Mouse (Mus musculus) spleen, embryonic (tissue): ENCODE results near the gene Raly.

ENCODE experiments used
- CTCF ChIA-PET: fragments of 350-600 bp; sonication (Branson Sonifier 250); formaldehyde crosslinking; loops from one replicate; lab custom pipeline; 2022; lab: Charles Lee

Raly gene

DNA sequence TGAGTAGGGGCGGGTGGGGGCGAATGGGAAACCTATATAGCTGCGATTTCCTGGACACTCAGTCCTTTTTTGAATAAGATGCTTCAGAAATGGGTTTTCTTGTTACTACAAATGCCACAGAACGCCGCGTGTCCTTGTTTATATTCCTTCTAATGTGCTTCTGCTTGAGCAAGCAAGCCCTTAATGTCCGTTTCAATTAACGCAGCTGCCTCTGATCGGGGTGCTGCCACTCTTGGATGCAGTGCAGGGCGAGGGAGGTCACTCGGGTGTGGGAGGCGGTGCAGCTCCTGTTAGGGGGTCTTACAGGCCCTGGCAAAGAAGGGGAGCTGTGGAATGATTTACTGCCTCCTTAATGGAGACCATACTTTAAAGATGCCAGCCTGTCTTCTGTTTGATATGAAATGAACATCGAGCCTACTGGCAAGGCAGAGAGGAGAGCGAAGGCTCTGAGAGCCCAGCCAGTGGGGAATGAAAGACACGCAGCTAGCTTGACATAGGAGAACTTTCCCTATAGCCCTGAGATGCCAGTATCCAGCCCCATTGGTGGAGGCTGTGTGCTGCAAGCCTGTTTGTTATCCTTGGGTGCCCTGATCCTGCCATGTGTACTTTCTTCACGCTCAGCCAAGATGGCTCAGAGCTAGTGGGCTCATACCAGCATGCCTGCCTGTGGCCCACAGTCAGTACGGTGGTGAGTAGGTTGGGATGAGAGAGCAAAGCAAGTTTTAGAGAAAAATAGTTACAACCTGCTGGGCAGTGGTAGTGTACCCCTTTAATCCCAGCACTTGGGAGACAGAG, 7.8 kb upstream of the Raly start:
- CTCF ChIA-PET = interaction anchor here (0.6 kb wide), 1 partner anchor 33 kb away, joined by 6 read pairs; no protein-coding TSS in a partner anchor

DNA sequence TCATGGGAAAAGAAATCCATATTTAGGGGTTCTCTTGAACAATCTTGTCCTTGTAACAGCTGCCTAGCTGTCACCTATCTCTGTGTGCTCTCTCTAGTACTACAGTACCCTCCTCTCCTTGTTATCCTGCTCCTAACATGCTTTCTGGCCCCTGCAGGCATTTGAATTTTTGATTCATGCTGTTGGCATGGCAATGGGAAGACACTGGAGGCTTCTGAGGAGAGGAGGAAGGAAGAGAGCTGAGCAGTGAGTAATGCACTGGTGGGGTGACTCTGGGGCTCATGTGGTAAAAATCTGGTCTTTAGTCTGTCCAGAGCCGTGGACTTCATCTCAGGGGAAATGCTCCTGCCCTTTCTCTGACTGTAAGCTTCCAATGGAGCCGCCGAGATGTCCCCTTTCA, 5.6 kb upstream of the Raly start:
- CTCF ChIA-PET = no interaction called here

DNA sequence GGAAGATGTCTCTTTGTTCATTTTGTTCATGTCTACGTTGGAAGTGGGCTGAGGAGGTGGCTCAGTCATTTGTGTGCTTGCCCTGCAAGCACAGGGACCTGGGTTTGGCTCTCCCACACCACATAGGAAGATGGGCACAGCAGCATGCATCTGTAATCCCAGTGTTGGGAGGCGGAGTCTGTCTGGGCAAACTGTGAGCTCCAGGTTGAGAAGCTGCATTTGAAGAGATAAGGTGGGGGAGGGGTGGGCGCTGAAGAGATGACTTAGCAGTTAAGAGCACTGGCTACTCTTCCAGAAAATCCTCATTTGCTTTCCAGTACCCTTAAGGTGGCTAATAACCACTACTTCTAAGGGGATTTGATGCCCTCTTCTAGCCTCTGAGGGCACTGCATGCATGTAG, 4.7 kb upstream of the Raly start:
- CTCF ChIA-PET = no interaction called here

DNA sequence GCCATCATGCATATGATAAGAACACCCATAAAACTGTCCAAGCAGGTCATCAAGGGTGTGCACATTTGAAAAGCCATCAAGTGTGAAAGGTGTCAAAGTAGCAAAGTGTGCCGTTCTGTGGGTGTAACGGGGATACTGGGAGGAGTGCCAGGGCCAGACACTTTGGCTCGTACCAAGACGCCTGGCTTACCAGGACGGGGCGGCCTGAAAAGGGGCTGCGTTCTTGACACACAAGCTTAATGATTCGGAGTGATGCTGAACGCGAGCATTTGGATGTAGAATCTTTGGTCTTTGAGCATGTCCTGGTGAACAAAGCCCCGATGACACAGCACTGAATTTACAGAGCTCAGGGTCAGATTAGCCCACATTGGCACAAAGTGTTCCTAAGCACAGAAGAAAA, 4.1 kb upstream of the Raly start:
- CTCF ChIA-PET = no interaction called here

DNA sequence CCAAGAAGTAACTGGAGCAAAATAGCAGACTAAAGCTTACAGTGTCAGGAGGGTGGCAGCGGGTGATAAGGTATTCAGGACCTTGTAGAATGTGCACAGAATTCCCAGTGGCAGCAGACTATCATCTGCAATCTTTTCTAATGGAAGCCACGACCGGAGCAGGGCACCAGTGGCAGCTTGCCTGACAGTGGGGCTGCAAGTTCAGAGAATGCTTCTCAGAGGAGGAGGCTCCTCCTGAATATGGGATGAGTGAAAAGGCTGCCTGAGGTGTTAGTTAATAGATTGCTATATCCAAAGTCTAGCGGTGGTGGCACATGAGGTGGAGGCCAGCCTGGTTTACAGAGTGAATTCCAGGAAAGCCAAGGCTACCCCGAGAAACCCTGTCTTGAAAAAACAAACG, 1.5 kb upstream of the Raly start:
- CTCF ChIA-PET = interaction anchor here (0.6 kb wide), 1 partner anchor 62 kb away, joined by 7 read pairs; no protein-coding TSS in a partner anchor

DNA sequence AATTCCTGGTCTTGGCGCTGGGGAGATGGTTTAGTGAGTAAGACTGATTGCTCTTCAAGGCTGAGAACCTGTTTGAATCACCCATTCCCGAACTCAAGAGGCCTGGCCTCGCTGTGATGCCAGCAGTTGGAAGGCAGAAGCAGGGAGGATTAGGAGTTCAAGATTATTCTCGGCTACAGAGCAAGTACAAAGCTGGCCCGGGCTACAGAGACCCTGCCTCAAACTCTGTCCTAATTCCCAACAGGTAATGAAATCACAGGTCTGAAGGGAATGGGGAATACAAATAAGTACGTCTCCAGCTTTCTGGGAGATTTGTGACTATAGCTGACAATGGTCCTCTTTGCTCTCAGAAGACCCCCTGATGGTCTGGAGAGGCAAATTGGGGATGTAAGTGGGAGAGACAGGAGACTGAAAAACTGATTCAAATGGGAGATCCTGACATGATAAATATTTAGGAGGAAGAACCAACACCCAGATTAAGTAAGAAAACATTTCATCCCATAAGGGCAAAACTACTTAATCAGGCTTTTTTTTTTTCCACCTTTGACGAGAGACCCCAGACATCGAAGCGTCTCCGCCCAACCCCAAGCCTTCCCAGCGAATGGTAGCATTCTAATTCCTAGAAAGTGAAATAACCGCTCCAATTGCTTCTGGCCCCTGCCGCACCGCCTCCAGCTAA, 780 bp upstream of the Raly start:
- CTCF ChIA-PET = no interaction called here

DNA sequence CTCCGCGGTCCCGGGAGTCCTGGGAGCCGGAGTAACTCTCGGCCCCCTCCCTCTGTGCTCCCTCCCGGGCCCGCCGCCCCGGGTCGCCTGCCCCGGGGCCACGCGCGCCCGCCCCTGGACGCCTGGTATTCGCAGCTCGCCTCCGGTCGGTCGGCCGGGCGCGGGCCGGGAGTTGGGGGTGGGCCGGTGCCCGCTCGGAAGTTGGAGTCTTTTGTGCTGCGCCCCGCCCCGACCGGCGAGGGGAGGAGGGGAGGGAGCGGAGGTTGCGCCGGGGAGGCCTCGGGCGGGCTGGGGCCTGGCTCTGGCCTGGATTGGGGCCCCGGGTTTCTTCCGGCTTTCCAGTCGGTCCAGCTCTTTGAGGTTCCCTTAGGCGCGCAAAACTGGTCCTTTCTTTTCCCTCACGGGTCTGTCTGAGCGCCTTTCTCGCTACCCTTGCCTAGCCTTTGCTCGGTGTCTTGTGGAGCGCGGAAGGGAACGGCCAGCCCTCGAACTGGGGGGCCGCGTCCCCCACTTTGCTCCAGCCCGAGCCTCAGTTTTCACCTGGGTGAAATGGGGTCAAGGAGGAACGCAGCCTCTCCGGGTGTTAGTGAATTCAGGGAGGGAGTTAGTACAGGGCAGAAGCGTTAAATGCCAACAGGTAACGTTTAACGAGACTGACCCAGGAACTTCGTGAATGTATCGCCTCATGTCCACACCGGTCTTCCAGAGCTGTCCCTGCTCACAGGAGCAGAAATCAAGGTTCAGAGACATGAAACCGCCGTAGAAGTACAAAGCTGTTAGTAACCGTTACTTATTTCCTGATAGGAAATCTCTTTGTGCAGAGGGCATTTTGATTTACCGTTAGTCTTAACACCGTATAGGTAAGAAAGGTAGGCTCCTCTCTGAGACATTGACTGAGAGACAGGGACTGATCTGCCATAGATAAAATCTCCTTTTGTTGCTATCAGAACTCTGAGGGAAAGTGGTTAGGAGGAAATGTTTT, 1.1 kb downstream of the Raly start:
- CTCF ChIA-PET = no interaction called here

DNA sequence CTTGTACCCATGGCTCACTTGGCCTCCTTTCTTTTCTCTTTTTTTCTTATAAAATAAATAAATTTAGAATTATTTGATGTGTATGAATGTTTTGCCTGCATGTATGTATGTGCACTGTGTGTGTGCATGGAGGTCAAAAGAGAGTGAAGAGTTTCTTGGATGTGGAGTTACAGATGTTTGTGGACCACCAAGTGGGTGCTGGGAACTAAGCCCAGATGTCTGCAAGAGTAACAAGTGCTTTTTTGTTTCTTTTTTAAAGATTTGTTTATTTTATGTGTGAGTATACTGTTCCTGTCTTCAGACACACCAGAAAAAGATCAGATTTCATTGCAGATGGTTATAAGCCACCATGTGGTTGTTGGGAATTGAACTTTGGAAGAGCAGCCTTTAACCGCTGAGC, 12.5 kb downstream of the Raly start:
- CTCF ChIA-PET = no interaction called here

DNA sequence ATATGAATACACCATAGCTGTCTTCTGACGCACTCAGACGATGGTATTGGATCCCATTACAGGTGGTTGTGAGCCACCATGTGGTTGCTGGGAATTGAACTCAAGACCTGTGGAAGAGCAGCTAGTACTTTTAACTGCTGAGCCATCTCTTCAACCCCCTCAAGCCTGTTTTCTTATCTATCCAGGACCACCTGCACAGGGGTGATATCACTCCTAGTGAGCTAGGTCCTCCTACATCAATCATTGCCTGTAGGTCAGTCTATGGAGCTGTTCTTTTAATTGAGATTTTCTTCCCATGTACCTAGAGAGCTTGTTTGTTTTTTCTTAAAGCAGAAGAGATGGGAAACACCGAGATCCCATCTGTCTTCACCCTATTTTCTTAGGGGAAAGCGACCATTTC, 12.9 kb downstream of the Raly start:
- CTCF ChIA-PET = no interaction called here

DNA sequence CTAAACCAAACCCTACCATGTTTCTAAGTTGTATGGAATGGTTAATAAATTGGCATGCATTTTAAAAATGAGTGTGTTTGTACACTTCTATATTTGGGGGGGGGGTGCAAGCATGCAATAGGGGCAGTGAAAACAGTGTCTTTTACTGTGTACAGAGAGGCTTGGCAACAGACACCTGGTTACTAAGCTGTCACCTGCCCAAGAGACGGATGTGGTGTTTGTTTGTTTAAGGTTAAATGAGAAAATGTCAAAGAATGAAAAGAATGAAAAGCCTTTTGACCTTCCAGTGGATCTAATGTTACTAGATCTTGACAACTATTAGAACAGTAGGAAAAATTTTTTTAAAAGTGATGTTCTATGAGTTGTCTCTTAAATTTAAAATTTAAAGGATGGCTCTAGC, 16.8 kb downstream of the Raly start:
- CTCF ChIA-PET = interaction anchor here (0.6 to 1.0 kb wide), 2 partner anchors 13 to 34 kb away, joined by 3 to 4 read pairs; no protein-coding TSS in a partner anchor

DNA sequence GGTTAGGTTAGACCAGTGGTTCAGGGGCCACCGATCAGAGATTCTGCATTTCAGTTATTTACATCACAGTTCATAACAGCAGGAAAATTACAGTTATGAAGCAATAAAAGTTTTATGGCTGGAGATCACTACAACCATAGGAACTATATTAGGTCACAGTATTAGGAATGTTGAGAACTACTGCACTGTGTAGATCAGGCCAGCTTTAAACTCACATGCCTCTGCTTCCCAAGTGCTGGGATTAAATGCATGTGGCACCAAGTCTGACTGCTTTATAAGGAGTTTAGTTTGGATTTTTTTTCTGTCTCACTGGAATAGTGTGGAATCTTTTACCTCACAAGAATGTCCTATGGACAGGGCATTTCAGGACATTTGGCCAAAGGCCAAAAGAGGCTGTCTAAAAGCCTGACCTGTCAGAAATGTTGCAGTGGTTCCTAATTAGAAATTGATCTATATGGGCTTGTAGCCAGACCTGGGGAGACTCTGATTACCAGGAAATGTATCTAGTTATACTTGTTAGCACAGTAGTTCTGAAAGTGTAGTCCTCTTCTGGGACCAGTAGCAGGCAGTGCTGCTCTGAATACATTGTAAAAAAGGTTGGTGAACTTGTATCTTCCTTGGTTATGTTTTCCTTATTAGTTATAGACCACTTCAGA, 18.3 kb downstream of the Raly start:
- CTCF ChIA-PET = no interaction called here

DNA sequence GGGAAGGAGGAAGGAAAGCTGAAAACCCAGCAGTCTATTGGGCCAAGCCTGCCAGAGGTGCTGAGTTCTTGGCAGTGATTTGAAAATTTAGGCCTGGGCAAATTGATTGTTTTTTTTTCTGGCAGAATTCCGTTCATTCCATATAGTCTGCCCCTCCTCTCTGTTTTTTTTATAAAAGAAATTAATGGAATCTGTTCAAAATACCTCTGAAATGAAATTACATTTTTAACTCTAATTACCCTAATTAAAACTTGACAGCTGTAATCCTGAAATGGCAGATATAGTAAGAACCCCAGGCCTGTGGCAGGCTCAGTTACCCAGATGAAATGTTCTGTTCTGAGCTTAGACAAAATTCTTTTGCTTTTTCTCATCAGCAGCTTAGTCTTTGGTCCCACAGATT, 19.9 kb downstream of the Raly start:
- CTCF ChIA-PET = no interaction called here

DNA sequence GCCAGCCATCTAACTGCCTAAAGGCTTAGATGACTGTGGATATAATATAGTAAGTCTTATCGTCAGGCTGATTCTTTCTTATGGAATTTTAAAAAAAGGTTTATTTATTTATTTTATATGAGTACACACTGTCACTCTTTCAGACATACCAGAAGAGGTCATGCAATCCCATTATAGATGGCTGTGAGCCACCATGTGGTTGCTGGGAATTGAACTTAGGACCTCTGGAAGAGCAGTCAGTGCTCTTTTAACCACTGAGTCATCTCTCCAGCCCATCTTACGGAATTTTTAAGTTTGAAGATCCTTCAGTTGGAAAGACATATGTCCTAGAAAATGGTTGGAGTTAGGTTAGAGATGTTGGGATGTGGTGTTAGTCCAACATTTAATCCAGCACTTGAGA, 22.5 kb downstream of the Raly start:
- CTCF ChIA-PET = no interaction called here

DNA sequence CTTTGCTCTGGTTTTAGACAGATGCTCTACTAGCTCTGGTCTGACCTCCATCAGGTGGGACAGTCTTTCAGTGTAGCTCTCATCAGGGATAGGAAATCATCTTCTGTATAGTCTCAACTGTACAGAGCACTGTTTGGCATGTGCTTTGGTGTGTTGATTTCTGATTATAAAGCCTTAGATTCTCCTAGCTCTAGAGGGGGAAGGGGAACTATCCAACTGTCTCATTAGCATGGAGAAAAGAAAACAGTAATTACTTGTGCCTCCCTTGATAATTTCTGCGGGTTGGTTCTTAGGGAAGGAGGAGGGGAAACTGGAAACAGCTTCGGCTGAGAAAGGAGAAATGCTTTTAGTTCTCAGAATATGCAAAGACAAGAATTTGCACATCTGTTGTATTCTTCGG, 26.2 kb downstream of the Raly start:
- CTCF ChIA-PET = no interaction called here

DNA sequence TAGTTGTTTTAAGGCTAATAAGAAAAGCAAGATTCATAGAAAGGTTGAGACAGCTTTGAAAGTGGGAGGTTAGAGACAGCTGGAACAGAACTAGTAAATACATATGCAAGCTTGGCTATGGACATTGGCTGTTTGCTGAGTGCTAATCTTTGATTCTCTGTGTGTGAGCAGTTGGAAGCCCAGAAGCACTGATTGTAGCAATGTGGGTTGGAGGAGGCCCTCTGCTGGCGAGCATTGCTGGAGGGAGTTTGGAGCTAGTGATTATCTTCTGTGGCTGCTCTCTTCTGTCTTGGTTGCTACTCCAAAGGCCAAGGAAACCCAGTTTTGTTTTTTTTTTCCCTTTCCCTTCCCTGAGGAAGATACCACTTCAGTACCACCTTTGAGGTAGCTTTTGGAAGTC, 26.9 kb downstream of the Raly start:
- CTCF ChIA-PET = no interaction called here

DNA sequence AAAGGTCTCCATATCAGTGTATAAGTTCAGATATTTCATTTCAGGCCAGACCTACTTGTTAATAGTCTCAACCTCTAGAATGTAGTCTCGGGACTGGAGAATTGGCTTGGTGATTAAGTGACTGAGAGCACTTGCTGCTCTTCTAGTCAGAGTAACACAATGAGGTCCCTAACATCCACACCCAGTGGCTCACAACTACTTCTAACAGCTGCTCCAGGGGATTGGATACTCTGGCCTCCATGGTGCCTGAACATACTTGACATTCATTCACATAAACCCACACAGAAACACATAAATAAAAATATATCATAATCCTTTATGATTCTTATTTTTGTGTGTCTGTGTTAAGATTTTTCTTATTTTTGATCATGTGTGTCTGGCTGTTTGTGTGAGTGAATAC, 27.7 kb downstream of the Raly start:
- CTCF ChIA-PET = no interaction called here

DNA sequence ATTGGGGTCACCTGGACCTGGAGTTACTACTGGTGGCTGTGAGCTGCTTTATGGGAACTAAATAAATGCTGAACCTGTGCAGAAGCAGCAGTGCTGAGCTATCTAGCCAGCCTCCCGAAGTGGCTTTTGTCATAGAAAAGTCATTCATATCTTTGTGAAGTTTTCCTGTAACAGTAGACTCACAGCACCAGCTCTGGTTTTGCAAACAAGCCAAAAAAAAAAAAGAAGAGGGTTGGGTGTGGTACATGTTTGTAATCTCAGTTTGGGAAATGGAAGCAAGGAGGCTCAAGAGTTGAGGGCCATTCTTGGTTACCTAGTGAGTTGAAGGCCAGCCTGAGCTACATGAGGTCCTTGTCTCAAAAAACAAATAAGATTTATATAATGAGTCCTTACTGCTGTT, 29.4 kb downstream of the Raly start:
- CTCF ChIA-PET = interaction anchor here (0.6 kb wide), 1 partner anchor 58 kb away, joined by 4 read pairs; no protein-coding TSS in a partner anchor

DNA sequence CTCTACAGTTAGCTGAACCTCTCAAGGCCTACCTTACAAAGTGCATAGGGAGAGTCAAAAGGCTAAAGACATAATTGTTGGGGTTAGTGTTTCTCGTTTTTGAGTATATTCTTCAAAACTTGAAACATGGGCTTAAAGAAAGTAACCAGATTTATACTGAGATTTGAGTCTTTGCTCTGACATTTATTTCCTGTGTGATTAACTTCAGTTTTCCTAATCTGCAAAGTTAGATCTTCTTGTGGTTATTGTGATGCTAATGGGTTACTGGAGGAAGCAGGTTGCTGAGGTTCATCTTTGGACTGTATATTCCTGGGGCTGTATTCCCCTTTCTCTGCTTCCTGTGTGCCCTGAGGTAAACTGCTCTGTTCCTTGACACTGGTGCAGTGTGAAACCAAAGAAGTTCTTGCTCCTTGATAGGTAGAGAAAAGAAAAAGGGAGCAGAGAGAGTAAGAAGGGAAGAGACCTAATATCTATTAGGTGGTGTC, 35.2 kb downstream of the Raly start:
- CTCF ChIA-PET = no interaction called here

DNA sequence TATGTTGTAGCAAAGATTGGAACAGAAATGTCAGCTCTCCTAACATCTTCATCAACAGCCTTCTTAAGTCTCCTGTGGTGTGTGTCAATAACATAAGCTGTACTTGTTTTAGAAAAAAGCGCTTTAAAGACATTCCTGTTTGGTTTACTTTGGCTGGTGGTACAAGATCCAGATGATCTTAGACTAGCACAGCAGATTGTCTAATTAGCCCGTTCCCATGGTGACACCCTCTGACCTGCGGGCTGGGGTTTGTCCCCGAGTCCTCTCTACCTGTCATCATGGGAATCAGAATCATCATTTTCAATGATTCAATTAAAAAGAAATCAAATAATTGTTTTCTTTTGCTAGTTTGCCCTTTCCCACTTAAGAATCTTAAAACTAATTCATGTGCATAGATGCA, 36.6 kb downstream of the Raly start:
- CTCF ChIA-PET = no interaction called here

DNA sequence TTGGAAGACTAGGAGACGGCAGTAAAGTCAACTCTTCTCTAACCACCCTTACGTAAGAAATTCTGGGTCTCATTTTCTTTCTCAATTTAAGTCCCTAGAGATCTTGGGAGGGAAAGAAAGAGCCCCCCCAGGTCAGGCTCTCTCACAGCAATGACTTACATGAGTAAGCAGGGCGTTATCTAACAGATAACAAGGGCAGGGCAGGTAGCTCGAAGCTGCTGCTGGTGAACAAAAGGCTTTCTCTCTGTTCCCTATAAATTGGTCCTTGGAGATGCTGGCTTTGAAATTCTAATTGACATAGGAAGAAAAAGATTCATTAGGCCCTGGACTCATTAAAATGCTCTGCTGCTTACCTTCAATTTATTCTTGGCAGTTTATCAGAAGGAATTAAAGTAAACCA, 41.6 kb downstream of the Raly start:
- CTCF ChIA-PET = no interaction called here

DNA sequence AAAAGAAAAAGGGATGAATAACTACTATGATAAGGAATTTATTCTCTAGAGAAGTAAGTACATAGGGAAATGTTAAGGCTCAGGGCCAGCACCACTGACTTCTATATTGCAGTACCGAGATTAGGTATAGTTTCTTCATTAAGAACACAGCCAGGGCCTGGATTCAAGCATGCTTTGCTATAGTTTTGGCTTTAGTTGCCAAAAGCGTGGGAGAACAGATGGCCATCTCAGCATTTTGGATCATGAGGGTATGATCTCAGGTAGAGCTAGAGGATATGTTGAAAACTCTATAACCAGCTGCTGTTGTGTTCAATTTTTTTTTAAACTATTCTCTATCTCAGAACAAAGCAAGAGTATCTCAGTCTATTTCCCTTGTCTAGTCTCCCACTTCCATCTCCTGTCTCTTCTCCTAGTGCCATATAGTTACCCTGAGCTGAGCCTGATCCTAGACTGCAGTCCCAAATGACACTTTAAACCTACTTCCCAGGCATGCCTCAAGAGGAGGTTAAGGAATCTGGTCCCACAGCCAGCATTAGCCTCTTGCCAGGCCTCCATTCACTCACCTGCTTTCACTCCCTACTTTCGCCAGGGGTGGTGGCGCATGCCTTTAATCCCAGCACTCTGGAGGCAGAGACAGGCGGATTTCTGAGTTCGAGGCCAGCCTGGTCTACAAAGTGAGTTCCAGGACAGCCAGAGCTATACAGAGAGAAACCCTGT, 43.4 kb downstream of the Raly start:
- CTCF ChIA-PET = no interaction called here
